Mouse (Mus musculus): ENCODE data around the gene Edn2. TPM values are rescaled to one million over a fixed set of nuclear protein-coding genes. Genes with fewer than 3 reads are reported as not detected.
A peak's percentile ranks its signal among the peaks of the same experiment; 100 is the strongest.

Gene Edn2
- polyA plus RNA-seq, 1 experiment from 2014 or later: 0.10 TPM

DNA sequence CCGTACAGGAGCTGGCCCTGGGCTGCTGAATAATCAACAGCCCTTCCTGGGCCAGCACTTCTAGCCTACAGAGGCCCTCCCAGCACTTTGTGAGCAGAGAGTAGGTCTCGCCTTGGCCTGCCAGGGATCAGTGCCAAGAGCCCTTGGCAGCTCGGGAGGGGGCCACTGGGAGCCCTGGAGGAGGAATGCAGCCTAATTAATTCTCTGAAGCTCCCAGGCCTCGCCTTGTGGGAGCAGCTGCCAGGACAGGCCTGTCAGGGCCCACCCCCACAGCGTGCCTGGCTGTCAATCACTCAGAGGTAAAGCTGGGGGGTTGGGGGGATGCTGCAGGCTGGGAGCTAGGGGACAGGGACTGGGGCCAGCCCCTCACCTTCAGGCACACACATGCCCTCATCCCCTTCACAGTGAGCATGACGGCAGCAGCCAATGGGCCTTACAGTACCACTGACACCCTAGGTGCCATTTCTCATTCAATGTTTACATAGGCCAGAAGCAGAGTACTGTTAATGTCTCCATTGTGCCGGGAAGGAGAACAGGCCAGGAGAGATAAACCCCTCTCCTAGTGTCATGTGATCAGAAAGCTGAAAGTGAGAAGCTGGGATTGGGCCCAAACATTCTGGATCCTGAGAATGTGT lies 11.2 kb downstream of the Edn2 start:
- ATAC-seq (ENCODE audit: low FRiP score, low TSS enrichment): peak; percentile 49; the same call in 1 of the 2 replicates
- Histone ChIP-seq H3K9ac (replicated peaks; ENCODE audit: low read length) (no peak overlapping the region), H3K9me3 (ENCODE audit: low read length) (no peaks in the 10 kb centered on the region), H3K4me1 (ENCODE audit: insufficient read depth, low read length) (0 out of 2 replicates have a peak, but pooled peaks cover 3% of the 10 kb centered on the region), H3K27me3 (ENCODE audit: insufficient read depth, low read length) (no peaks in the 10 kb centered on the region), H3K36me3 (ENCODE audit: insufficient read depth, low read length) (no peaks in the 10 kb centered on the region), H3K4me3 (ENCODE audit: low read length) (no peak overlapping the region), H3K4me2 (replicated peaks; ENCODE audit: low read depth, low read length) (no peak overlapping the region), H3K27ac (ENCODE audit: low read length) (no peak overlapping the region)
- WGBS: 23% methylated on average over 7 of the region's 7 CpGs

DNA sequence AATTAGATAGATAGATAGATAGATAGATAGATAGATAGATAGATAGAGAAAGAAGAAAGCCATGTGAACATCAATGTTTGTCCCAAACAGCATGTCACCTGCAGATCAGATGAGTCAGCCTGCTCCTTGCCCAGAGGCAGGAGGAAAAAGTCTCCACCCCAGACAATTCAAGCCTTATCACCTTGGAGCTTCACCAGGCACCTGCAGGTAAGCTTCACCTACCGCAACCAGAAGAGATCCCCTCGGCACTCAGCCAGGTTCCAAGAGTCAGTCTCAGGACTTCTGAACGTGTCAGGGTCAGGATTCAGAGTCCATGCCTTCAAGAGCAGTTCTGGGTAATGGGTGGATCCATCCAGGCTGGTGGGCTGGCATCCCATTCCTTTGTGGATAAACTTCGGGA lies 18.1 kb downstream of the Edn2 start:
- Histone ChIP-seq H3K4me3 (ENCODE audit: low read length) (no peak overlapping the region), H3K36me3 (ENCODE audit: insufficient read depth, low read length) (no peaks in the 10 kb centered on the region), H3K27me3 (ENCODE audit: insufficient read depth, low read length) (no peaks in the 10 kb centered on the region), H3K4me2 (replicated peaks; ENCODE audit: low read depth, low read length) (no peak overlapping the region), H3K27ac (ENCODE audit: low read length) (no peak overlapping the region), H3K9me3 (ENCODE audit: low read length) (no peaks in the 10 kb centered on the region), H3K9ac (replicated peaks; ENCODE audit: low read length) (no peak overlapping the region), H3K4me1 (ENCODE audit: insufficient read depth, low read length) (no peaks in the 10 kb centered on the region)
- WGBS: 83% methylated on average over 4 of the region's 4 CpGs
- ATAC-seq (ENCODE audit: low FRiP score, low TSS enrichment): no peak

DNA sequence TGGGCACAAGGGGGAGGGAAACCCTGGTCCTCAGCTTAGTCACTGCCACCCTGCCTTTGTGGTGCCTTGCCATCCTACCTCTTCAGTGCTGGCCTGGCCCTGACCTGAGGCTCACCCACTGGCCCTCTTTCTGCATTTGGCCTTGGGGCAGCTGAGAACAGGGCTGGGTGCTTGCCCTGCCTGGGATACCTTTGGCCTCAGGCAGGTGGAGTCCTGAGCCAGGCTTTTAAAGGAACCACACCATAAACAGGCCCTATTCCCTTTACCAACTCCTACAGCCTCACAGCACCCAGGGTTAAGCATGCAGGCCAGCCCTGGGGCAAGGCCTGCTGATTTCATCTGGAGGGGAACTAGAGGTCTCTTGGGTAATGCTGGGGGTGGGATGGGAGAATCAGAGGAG lies 19.5 kb downstream of the Edn2 start:
- no peak for ATAC-seq (ENCODE audit: low FRiP score, low TSS enrichment)

DNA sequence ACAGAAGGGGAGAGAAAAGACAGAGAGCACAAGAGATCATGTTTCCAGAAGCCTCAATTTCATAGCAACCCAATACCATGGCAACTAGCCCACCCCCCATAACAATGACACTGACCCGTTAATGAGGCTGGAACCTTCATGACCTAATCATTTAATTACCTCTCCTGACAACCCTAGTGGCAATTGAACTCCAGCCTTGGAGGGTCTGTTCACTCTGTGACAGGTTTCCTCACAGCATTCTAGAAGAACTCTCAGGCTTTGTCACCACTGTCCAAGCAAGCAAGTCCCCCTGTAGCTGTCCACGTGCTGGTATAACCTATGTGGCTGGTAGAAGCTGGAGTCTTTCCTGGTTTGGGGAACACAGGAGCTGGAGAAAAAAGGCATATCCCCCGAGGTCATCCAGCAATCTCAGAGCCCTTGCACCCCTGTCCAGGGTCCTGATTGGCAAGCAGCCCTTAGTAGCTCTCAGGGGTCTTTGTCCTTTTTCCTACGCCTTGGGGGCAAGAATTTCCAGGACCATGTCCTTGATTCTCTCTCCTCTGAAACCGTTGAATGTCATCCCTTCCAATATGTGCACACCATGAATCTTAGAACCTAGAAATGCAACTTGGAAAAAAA lies 23.5 kb downstream of the Edn2 start:
- H3K9ac ChIP-seq (replicated peaks; ENCODE audit: low read length): no peak overlapping the region
- H3K9me3 ChIP-seq (ENCODE audit: low read length): no peaks in the 10 kb centered on the region
- no peaks in the 10 kb centered on the region for H3K27me3 ChIP-seq (ENCODE audit: insufficient read depth, low read length)
- no peaks in the 10 kb centered on the region for H3K36me3 ChIP-seq (ENCODE audit: insufficient read depth, low read length)
- WGBS: 20% methylated on average over 5 of the region's 5 CpGs
- no peaks in the 10 kb centered on the region for H3K4me1 ChIP-seq (ENCODE audit: insufficient read depth, low read length)
- H3K27ac ChIP-seq (ENCODE audit: low read length): no peak overlapping the region
- no peak overlapping the region for H3K4me2 ChIP-seq (replicated peaks; ENCODE audit: low read depth, low read length)
- no peak for ATAC-seq (ENCODE audit: low FRiP score, low TSS enrichment)
- no peak overlapping the region for H3K4me3 ChIP-seq (ENCODE audit: low read length)

More for the DNA sequence above, 19.5 kb downstream of the Edn2 start:
- no peak overlapping the region for H3K9ac ChIP-seq (replicated peaks; ENCODE audit: low read length)
- H3K9me3 ChIP-seq (ENCODE audit: low read length): no peaks in the 10 kb centered on the region
- no peaks in the 10 kb centered on the region for H3K4me1 ChIP-seq (ENCODE audit: insufficient read depth, low read length)
- H3K4me3 ChIP-seq (ENCODE audit: low read length): no peak overlapping the region
- H3K4me2 ChIP-seq (replicated peaks; ENCODE audit: low read depth, low read length): no peak overlapping the region
- no peaks in the 10 kb centered on the region for H3K27me3 ChIP-seq (ENCODE audit: insufficient read depth, low read length)
- no peaks in the 10 kb centered on the region for H3K36me3 ChIP-seq (ENCODE audit: insufficient read depth, low read length)
- no peak overlapping the region for H3K27ac ChIP-seq (ENCODE audit: low read length)

DNA sequence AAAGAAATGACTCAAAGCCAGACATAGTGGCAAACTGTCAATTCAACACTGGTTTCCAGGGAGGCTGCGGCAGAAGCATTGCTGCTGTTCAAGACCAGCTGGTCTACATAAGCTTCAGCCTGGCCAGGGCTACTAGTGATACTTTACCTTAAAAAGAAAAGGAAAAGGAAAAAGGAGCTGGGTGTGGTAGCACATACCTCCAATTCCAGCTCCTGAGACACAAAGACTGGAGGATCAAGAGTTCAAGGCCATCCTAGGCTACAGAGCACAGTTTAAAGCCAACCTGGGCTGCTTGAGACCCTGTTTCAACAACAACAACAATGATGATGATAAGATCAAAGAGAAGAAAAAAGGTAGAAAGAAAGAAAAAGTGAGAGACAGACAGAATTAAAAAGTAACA lies 25.4 kb downstream of the Edn2 start:
- H3K4me3 ChIP-seq (ENCODE audit: low read length): no peak overlapping the region
- 82% methylated on average over 1 of the region's 1 CpGs for WGBS
- H3K4me1 ChIP-seq (ENCODE audit: insufficient read depth, low read length): no peaks in the 10 kb centered on the region
- H3K27me3 ChIP-seq (ENCODE audit: insufficient read depth, low read length): no peaks in the 10 kb centered on the region
- no peak overlapping the region for H3K9ac ChIP-seq (replicated peaks; ENCODE audit: low read length)
- H3K27ac ChIP-seq (ENCODE audit: low read length): no peak overlapping the region
- no peak for ATAC-seq (ENCODE audit: low FRiP score, low TSS enrichment)
- H3K9me3 ChIP-seq (ENCODE audit: low read length): no peaks in the 10 kb centered on the region
- no peak overlapping the region for H3K4me2 ChIP-seq (replicated peaks; ENCODE audit: low read depth, low read length)
- no peaks in the 10 kb centered on the region for H3K36me3 ChIP-seq (ENCODE audit: insufficient read depth, low read length)

DNA sequence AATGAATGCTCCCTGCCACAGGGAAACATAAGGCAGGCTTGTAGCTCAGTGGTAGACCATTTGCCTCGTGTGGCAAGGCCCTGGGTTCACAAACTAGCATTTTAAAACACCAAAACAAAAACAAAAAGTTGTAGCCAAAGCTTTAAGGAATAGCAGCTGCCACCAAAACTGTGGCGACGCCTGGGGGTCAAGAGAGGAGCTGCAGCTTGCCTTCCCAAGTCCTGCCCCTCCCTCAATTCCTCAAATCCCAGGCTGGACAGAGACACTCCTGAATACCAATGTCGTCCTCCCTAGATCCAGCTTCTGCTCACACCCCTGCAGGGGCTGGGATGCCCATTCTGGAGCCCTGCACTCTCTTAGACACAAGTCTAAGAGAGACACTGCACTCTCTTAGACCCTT lies 25.9 kb downstream of the Edn2 start:
- ATAC-seq (ENCODE audit: low FRiP score, low TSS enrichment): no peak
- H3K4me3 ChIP-seq (ENCODE audit: low read length): no peak overlapping the region
- no peak overlapping the region for H3K4me2 ChIP-seq (replicated peaks; ENCODE audit: low read depth, low read length)
- 4% methylated on average over 4 of the region's 4 CpGs for WGBS
- no peaks in the 10 kb centered on the region for H3K36me3 ChIP-seq (ENCODE audit: insufficient read depth, low read length)
- H3K4me1 ChIP-seq (ENCODE audit: insufficient read depth, low read length): no peaks in the 10 kb centered on the region
- no peak overlapping the region for H3K27ac ChIP-seq (ENCODE audit: low read length)
- no peak overlapping the region for H3K9ac ChIP-seq (replicated peaks; ENCODE audit: low read length)
- no peaks in the 10 kb centered on the region for H3K9me3 ChIP-seq (ENCODE audit: low read length)
- H3K27me3 ChIP-seq (ENCODE audit: insufficient read depth, low read length): no peaks in the 10 kb centered on the region

DNA sequence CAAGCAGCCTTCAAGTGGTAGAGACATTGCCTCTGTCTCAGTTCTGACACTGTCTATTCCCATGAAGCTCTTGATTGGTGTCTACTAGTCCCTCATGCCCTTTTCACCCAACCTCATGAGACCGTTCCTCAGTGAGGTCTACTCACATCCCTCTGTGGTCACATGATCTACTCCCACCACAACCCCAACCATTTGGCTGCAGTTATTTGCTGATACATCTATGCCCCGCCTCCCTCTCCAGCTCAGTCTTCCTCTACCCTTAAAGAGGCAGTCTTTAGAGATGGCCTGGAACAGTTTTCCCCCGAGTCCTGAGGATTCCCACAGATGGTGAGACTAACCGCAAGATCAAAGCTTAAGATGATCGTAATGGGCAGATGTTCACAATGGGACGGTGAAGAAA lies 27.2 kb downstream of the Edn2 start:
- 79% methylated on average over 6 of the region's 6 CpGs for WGBS
- no peak for ATAC-seq (ENCODE audit: low FRiP score, low TSS enrichment)
- Histone ChIP-seq H3K4me3 (ENCODE audit: low read length) (no peak overlapping the region), H3K9me3 (ENCODE audit: low read length) (no peaks in the 10 kb centered on the region), H3K4me2 (replicated peaks; ENCODE audit: low read depth, low read length) (no peak overlapping the region), H3K27ac (ENCODE audit: low read length) (no peak overlapping the region), H3K27me3 (ENCODE audit: insufficient read depth, low read length) (no peaks in the 10 kb centered on the region), H3K36me3 (ENCODE audit: insufficient read depth, low read length) (no peaks in the 10 kb centered on the region), H3K4me1 (ENCODE audit: insufficient read depth, low read length) (no peaks in the 10 kb centered on the region), H3K9ac (replicated peaks; ENCODE audit: low read length) (no peak overlapping the region)

DNA sequence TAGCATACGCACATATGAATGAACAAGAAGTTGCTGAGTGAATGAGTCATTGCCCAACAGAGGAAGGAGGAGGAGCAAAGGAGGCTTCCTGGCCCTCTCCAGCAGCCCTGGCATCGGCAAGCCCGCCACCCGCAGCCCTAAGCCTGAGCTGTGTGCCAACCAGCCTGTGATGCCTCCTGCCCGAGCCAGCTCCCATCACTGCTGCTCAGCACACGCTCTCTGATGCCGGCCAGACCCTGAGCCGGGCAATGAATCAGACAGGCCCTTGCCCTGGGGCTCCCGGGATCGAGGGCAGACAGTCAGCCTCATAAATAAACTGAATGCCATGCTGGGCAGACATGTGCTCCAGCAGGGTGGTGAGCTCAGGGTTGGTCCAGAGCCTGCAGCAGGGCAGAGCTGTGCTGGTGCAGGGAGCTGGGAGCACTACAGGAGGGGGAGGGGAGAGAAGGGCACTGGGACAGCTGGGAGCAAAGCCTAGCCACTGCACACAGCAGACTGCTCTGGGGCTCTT lies 27.7 kb downstream of the Edn2 start:
- no peaks in the 10 kb centered on the region for H3K4me1 ChIP-seq (ENCODE audit: insufficient read depth, low read length)
- peak; percentile 57; the same call in 1 of the 2 replicates for ATAC-seq (ENCODE audit: low FRiP score, low TSS enrichment)
- no peaks in the 10 kb centered on the region for H3K9me3 ChIP-seq (ENCODE audit: low read length)
- no peak overlapping the region for H3K4me3 ChIP-seq (ENCODE audit: low read length)
- 57% methylated on average over 10 of the region's 10 CpGs for WGBS
- no peaks in the 10 kb centered on the region for H3K27me3 ChIP-seq (ENCODE audit: insufficient read depth, low read length)
- H3K27ac ChIP-seq (ENCODE audit: low read length): no peak overlapping the region
- H3K4me2 ChIP-seq (replicated peaks; ENCODE audit: low read depth, low read length): no peak overlapping the region
- no peak overlapping the region for H3K9ac ChIP-seq (replicated peaks; ENCODE audit: low read length)
- no peaks in the 10 kb centered on the region for H3K36me3 ChIP-seq (ENCODE audit: insufficient read depth, low read length)

DNA sequence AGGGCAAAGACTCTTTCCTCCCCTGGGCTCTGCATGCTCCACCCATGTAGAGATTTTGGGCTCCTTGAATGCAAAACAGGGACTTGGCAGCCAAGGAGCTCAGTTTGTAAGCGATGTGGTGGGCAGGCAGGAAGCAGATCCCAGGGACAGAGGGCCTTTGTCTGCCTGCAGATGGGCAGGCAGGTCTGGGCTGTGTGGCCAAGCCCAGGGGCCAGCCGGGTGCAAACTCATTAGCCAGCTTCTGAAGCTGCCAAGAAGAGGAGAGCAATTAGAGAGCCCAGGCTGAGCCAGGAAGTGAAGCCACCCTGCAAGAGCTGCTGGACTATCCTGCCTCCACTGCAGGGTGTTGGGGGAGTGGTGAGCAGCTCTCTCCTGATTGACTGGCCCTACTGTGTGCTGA lies 28.9 kb downstream of the Edn2 start:
- Histone ChIP-seq H3K4me2 (replicated peaks; ENCODE audit: low read depth, low read length) (no peak overlapping the region), H3K36me3 (ENCODE audit: insufficient read depth, low read length) (no peaks in the 10 kb centered on the region), H3K27me3 (ENCODE audit: insufficient read depth, low read length) (no peaks in the 10 kb centered on the region), H3K9me3 (ENCODE audit: low read length) (no peaks in the 10 kb centered on the region), H3K4me1 (ENCODE audit: insufficient read depth, low read length) (no peaks in the 10 kb centered on the region), H3K9ac (replicated peaks; ENCODE audit: low read length) (no peak overlapping the region), H3K4me3 (ENCODE audit: low read length) (no peak overlapping the region), H3K27ac (ENCODE audit: low read length) (no peak overlapping the region)
- WGBS: 19% methylated on average over 2 of the region's 2 CpGs
- no peak for ATAC-seq (ENCODE audit: low FRiP score, low TSS enrichment)

DNA sequence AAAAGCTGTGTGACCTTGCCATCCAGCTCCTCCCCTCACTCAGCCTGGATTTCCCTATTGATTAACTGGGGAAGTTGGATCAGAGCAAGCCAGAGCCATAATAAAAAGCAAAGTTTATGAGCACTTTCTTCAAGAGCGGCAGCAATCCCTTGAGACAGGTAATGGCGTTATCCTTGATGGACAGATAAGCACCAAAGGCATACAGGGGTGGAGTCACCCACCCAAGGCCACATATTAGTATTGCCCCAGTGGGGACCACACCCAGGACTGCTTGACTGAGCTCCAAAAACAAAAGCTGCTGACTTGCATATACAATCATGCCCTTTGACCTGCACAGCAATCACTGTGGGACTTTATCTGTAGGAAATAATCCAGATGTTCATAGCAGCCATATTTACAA lies 31.0 kb downstream of the Edn2 start:
- Histone ChIP-seq H3K9me3 (ENCODE audit: low read length) (no peaks in the 10 kb centered on the region), H3K36me3 (ENCODE audit: insufficient read depth, low read length) (no peaks in the 10 kb centered on the region), H3K27me3 (ENCODE audit: insufficient read depth, low read length) (no peaks in the 10 kb centered on the region), H3K4me2 (replicated peaks; ENCODE audit: low read depth, low read length) (no peak overlapping the region), H3K4me1 (ENCODE audit: insufficient read depth, low read length) (no peaks in the 10 kb centered on the region), H3K4me3 (ENCODE audit: low read length) (no peak overlapping the region), H3K9ac (replicated peaks; ENCODE audit: low read length) (no peak overlapping the region), H3K27ac (ENCODE audit: low read length) (no peak overlapping the region)
- ATAC-seq (ENCODE audit: low FRiP score, low TSS enrichment): no peak
- WGBS: 47% methylated on average over 2 of the region's 2 CpGs
